Mouse (Mus musculus): ENCODE data around the gene Gal.

DNA sequence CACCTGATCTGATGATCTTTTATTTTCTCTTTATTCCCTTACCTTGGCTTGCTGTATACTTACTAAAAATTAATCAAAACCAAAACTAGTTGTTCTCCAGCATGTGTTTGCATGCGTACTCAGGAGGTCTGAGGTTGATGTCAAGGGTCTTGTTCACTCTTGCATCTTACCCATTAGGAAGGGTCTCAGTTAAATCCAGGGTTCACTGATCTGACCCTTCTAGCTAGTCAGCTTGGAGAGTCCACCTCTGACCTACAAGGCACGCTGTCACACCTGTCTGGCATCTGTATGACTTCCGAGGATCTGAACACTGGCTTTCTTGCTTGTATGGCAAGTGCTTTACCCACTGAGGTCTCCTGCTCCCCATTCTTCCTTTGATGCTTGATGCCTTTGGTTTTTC, 36.4 kb upstream of the Gal start:
- TF ChIP-seq EP300 (IDR thresholded peaks at IDR 0.05; ENCODE audit: low read depth) (no peak), CTCF (IDR thresholded peaks at IDR 0.05; ENCODE audit: low read depth) (no peak)

All from liver, embryonic 14.5 days (tissue).